Comparison of ENCODE assay signal across 9 mouse cellular contexts in genomic region chr8:77154496-77154895, GRCm38 (mm10).
DNase-seq lines count a peak whose midpoint lies in the region; ATAC-seq and TF ChIP-seq lines count a peak whose summit lies in the region.
"Had no signal": no experiment of that assay in that cellular context is flagged by ENCODE, and none has a peak within 500 bp of the region (broad histone marks: within the 10 kb centered on the region; RNA-seq: fewer than 3 reads in every experiment).

No protein-coding gene starts in this region.

- H3K27ac ChIP-seq in forebrain, postnatal 0 days (ENCODE audit: low read depth, low read length): no peak overlapping the region
- no peak overlapping the region for H3K27ac ChIP-seq in forebrain, embryonic 12.5 days
- H3K27ac ChIP-seq in thymus, adult 2 months (ENCODE audit: control insufficient read depth, insufficient read depth, low read length): no peak overlapping the region
- H3K27ac ChIP-seq: hindbrain, embryonic 15.5 days had no signal

- ATAC-seq in forebrain, postnatal 0 days: no peak
- ATAC-seq in forebrain, embryonic 12.5 days (ENCODE audit: low FRiP score): no peak

- TF ChIP-seq CTCF in forebrain, postnatal 0 days (IDR thresholded peaks at IDR 0.05; ENCODE audit: low read depth): peak; percentile 48
- TF ChIP-seq CTCF in thymus, adult 2 months (IDR thresholded peaks at IDR 0.05; ENCODE audit: borderline replicate concordance, control insufficient read depth, extremely low read depth, insufficient read depth, low read length, poor library complexity): no peak

- no peaks in the 10 kb centered on the region for H3K27me3 ChIP-seq in forebrain, postnatal 0 days (ENCODE audit: insufficient read depth, low read length)
- H3K27me3 ChIP-seq in forebrain, embryonic 12.5 days: no peaks in the 10 kb centered on the region
- H3K27me3 ChIP-seq in thymus, adult 2 months (ENCODE audit: control insufficient read depth, insufficient read depth, low read length): no peaks in the 10 kb centered on the region
- H3K27me3 ChIP-seq: hindbrain, embryonic 15.5 days had no signal

- no peaks in the 10 kb centered on the region for H3K9me3 ChIP-seq in forebrain, postnatal 0 days (ENCODE audit: low read length)
- H3K9me3 ChIP-seq in forebrain, embryonic 12.5 days: no peaks in the 10 kb centered on the region
- H3K9me3 ChIP-seq: hindbrain, embryonic 15.5 days had no signal

- no peaks in the 10 kb centered on the region for H3K4me1 ChIP-seq in forebrain, postnatal 0 days (ENCODE audit: insufficient read depth)
- H3K4me1 ChIP-seq in forebrain, embryonic 12.5 days: no peaks in the 10 kb centered on the region
- no peaks in the 10 kb centered on the region for H3K4me1 ChIP-seq in thymus, adult 2 months (replicated peaks; ENCODE audit: control insufficient read depth, insufficient read depth, low read length)
- H3K4me1 ChIP-seq: hindbrain, embryonic 15.5 days had no signal

- DNase-seq in forebrain, postnatal 0 days: no peak
- peak; percentile 31 for DNase-seq in thymus, adult 2 months
- no peak for DNase-seq in thymus, adult 18-20 months
- peak; percentile 37 for DNase-seq in hindlimb bud, embryonic 11.5 days (ENCODE audit: extremely low spot score, low read depth, low spot score)
- peak; percentile 63 for DNase-seq in thymus, postnatal 4 days
- DNase-seq in right cerebral cortex, adult 18-20 months: no peak
- no peak for DNase-seq in yolk sac, embryonic 10.5 days (ENCODE audit: low spot score)

- no peak overlapping the region for H3K4me3 ChIP-seq in forebrain, postnatal 0 days (ENCODE audit: low read depth, low read length)
- no peak overlapping the region for H3K4me3 ChIP-seq in forebrain, embryonic 12.5 days (replicated peaks)
- H3K4me3 ChIP-seq in thymus, adult 2 months (ENCODE audit: control insufficient read depth, insufficient read depth, low read length): no peak overlapping the region
- H3K4me3 ChIP-seq: hindbrain, embryonic 15.5 days had no signal

- 50% methylated on average over 3 of the region's 3 CpGs for WGBS in forebrain, postnatal 0 days
- WGBS in forebrain, embryonic 12.5 days: 44% methylated on average over 3 of the region's 3 CpGs
- 46% methylated on average over 3 of the region's 3 CpGs for WGBS in thymus, adult 2 months

- no peak for TF ChIP-seq POLR2A in thymus, adult 2 months (IDR thresholded peaks at IDR 0.05; ENCODE audit: control insufficient read depth, extremely low read depth, insufficient read depth, low read length, poor library complexity)

- H3K36me3 ChIP-seq in forebrain, postnatal 0 days (ENCODE audit: insufficient read depth): no peaks in the 10 kb centered on the region
- no peaks in the 10 kb centered on the region for H3K36me3 ChIP-seq in forebrain, embryonic 12.5 days (replicated peaks)
- no peaks in the 10 kb centered on the region for H3K36me3 ChIP-seq in thymus, adult 2 months (ENCODE audit: control insufficient read depth, insufficient read depth, low read length)
- H3K36me3 ChIP-seq: hindbrain, embryonic 15.5 days had no signal

- H3K4me2 ChIP-seq in forebrain, postnatal 0 days (ENCODE audit: low read depth): no peak overlapping the region
- no peak overlapping the region for H3K4me2 ChIP-seq in forebrain, embryonic 12.5 days
- H3K4me2 ChIP-seq: hindbrain, embryonic 15.5 days had no signal

- H3K9ac ChIP-seq in forebrain, postnatal 0 days: no peak overlapping the region
- H3K9ac ChIP-seq in forebrain, embryonic 12.5 days: no peak overlapping the region
- H3K9ac ChIP-seq: hindbrain, embryonic 15.5 days had no signal

Comparison
In these comparisons a context has a peak if more than half of its experiments do, and no peak if none do; other contexts are left out.
1. DNase-seq: peak in thymus, adult 2 months (single experiment), hindlimb bud, embryonic 11.5 days (single experiment) and thymus, postnatal 4 days (single experiment); none in forebrain, postnatal 0 days (single experiment), thymus, adult 18-20 months (0 of 2), right cerebral cortex, adult 18-20 months (single experiment) and yolk sac, embryonic 10.5 days (single experiment).